Mouse (Mus musculus) Patski (cell line): ENCODE measurements around the gene Tmem39a. TPM values are rescaled to one million over a fixed set of nuclear protein-coding genes. Genes with fewer than 3 reads are reported as not detected.
A peak's percentile ranks its signal among the peaks of the same experiment; 100 is the strongest.

Source experiments
- ATAC-seq: fragments of 100-300 bp; one replicate; pipeline ENCODE4 v1.8.0; 2021
- CTCF ChIA-PET: fragments of 350-600 bp; sonication (Branson Sonifier 250); formaldehyde crosslinking; loops from one replicate; lab custom pipeline; 2022; ENCODE audit warnings: inconsistent platforms; lab: Charles Lee
- POLR2A ChIA-PET: fragments of 350-600 bp; sonication (Branson Sonifier 250); formaldehyde crosslinking; loops from one replicate; lab custom pipeline; 2022; ENCODE audit warnings: antibody characterized with exemption, inconsistent platforms; lab: Charles Lee
- DNase-seq: peaks from one replicate; pipeline ENCODE4 v3.0.0-alpha.2; 2011; ENCODE audit warnings: low read depth, low spot score
- H3K27me3 ChIP-seq: fragments of 371-371 bp; one replicate; pipeline ENCODE4 v1.5.1; 2021
- CTCF ChIP-seq: fragments of 100-300 bp; IDR thresholded peaks from one replicate; pipeline ENCODE4 v1.5.1; 2021
- in situ Hi-C: fragments of 300-500 bp; cut with MboI; formaldehyde crosslinking; loops from 3 replicates; pipeline ENCODE4 v1.11.1; 2018; ENCODE audit warnings: low pct_unique_long_range_greater_than_20kb, mixed read lengths
- polyA plus RNA-seq: library from polyadenylated mRNA; unstranded; gene quantifications from one replicate; pipeline ENCODE4 v1.2.3, GENCODE M21; 2021

Tmem39a gene
- polyA plus RNA-seq, 1 experiment from 2014 or later: 40.8 TPM

GRCm38 (mm10) chr16:38602989-38603804 lies 44.7 kb downstream of the Tmem39a start:
- no peak for TF ChIP-seq CTCF
- in situ Hi-C loops: no loop called here
- ChIA-PET CTCF (no interaction called here), POLR2A (no interaction called here)
- H3K27me3 ChIP-seq: no peaks in the 10 kb centered on the region
- ATAC-seq (no peak), DNase-seq (no peak)

- no peak for ATAC-seq
- TF ChIP-seq CTCF: no peak
- CTCF ChIA-PET: no interaction called here
- POLR2A ChIA-PET: no interaction called here
- in situ Hi-C loops: no loop called here
- H3K27me3 ChIP-seq: no peaks in the 10 kb centered on the region
- no peak for DNase-seq
Observed at GRCm38 (mm10) chr16:38606509-38606908, 48.0 kb downstream of the Tmem39a start.

GRCm38 (mm10) chr16:38608687-38609086 lies 50.2 kb downstream of the Tmem39a start:
- H3K27me3 ChIP-seq: no peaks in the 10 kb centered on the region
- CTCF ChIA-PET: no interaction called here
- TF ChIP-seq CTCF: no peak
- DNase-seq: no peak
- POLR2A ChIA-PET: no interaction called here
- ATAC-seq: no peak
- in situ Hi-C loops: no loop called here

DNA sequence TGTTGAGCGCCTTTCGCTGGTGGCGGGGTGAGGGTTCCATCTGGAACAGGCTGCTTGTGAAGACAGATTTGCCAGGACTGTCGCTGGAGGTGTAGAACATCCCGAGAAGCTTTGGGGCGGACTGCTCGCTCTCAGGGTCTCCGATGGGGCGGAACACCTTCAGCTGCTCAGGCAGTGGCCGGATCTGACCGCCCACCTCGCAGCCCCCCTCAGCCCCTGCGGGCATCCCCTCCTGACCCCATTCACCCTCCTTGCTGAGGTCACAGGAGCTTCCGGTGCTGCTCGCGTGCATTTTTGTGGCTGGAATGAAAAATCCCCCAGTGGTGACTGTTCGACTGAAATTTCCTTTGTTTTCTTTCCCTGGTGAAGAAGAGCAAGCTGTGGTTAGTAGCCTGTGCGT lies 50.6 kb downstream of the Tmem39a start:
- ChIA-PET CTCF (no interaction called here), POLR2A (no interaction called here)
- no peak for ATAC-seq
- DNase-seq: no peak
- in situ Hi-C loops: no loop called here
- no peaks in the 10 kb centered on the region for H3K27me3 ChIP-seq
- TF ChIP-seq CTCF: no peak

DNA sequence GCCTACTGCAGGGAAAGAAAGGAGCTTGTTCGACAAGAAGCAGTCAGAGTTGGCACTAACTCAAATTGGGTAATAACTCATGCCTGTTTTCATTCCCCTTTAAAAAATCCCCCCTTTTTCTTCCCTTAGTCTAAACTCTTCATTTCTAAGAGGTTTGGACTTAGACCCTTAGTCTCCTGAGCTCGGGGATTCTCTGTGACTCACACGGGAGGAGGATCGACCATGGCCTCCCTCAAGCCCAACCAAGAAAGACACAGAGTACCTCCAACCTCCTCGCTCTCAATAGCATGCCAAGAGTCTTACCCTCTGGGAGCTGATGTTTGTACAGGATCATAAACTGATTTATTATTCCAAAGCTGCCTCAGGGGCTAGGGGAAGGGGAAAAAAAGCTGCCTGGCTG lies 54.1 kb downstream of the Tmem39a start:
- in situ Hi-C loops: no loop called here
- DNase-seq (peak; percentile 13), ATAC-seq (no peak)
- CTCF ChIA-PET: no interaction called here
- H3K27me3 ChIP-seq: no peaks in the 10 kb centered on the region
- POLR2A ChIA-PET: no interaction called here
- no peak for TF ChIP-seq CTCF

DNA sequence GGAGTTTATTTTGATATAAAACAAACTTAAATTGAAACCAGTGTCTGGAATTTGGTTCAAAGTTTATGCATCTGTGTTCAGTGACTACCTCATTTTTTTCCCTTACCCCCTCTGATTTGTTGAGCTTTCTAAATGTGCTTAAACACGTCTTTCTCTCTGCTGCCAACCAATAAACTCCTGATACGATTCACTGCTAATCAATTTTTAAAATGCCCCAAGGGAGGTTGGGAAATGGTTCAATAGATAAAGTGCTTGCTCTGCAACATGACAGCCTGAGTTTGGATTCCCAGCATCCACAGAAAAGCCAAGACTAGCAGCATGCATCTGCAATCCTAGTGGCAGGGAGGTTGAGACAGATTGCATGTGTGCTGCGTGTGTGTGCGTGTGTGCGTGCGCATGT lies 55.1 kb downstream of the Tmem39a start:
- H3K27me3 ChIP-seq: no peaks in the 10 kb centered on the region
- TF ChIP-seq CTCF: no peak
- CTCF ChIA-PET: interaction anchor here (1.2 kb wide), 1 partner anchor 9 kb away, joined by 3 read pairs; no protein-coding TSS in a partner anchor
- POLR2A ChIA-PET: no interaction called here
- in situ Hi-C loops: no loop called here
- ATAC-seq (no peak), DNase-seq (no peak)

GRCm38 (mm10) chr16:38617977-38618376 lies 59.5 kb downstream of the Tmem39a start:
- POLR2A ChIA-PET: no interaction called here
- no peak for ATAC-seq

DNA sequence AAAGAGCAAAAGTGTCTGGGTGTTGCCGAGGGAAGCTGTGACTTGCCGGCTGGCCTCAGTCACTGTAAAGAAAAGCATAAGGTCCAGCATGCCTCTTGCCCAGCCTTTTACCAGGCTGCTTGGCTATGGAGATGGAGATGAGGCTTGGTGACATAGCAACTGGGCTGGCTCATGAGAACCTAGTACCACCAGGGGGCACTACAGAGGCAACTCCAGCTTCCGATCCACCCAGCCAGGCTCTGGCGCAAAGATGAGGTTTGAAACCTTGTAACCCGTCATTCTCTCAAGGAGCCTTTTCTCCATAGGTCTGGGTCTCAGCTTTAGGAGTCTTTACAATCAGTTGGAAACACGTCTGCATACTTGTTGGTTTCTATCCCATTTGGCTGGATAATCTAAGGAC lies 60.6 kb downstream of the Tmem39a start:
- in situ Hi-C loops: no loop called here
- DNase-seq: no peak
- CTCF ChIA-PET: interaction anchor here (0.8 kb wide), 1 partner anchor 61 kb away, joined by 3 read pairs; no protein-coding TSS in a partner anchor
- POLR2A ChIA-PET: no interaction called here
- no peak for ATAC-seq
- peak; percentile 65 for TF ChIP-seq CTCF
- H3K27me3 ChIP-seq: no peaks in the 10 kb centered on the region

More at GRCm38 (mm10) chr16:38617977-38618376, 59.5 kb downstream of the Tmem39a start:
- CTCF ChIA-PET: no interaction called here
- H3K27me3 ChIP-seq: no peaks in the 10 kb centered on the region
- no peak for TF ChIP-seq CTCF
- DNase-seq: no peak
- in situ Hi-C loops: no loop called here

GRCm38 (mm10) chr16:38620696-38621450 lies 62.4 kb downstream of the Tmem39a start:
- ChIA-PET CTCF (no interaction called here), POLR2A (no interaction called here)
- H3K27me3 ChIP-seq: no peaks in the 10 kb centered on the region
- no peak for ATAC-seq
- TF ChIP-seq CTCF: no peak
- no peak for DNase-seq
- in situ Hi-C loops: loop anchor here (10.0 kb wide), 3 partner anchors 104 to 434 kb away; no protein-coding TSS in a partner anchor

- TF ChIP-seq CTCF: peak; percentile 47
- POLR2A ChIA-PET: no interaction called here
- no peak for DNase-seq
- H3K27me3 ChIP-seq: no peaks in the 10 kb centered on the region
- no peak for ATAC-seq
- in situ Hi-C loops: loop anchor here (10.0 kb wide), 3 partner anchors 103 to 433 kb away; no protein-coding TSS in a partner anchor
- CTCF ChIA-PET: interaction anchor here (1.1 kb wide), 1 partner anchor 10 kb away, joined by 5 read pairs; no protein-coding TSS in a partner anchor
Observed at GRCm38 (mm10) chr16:38622283-38622682, 63.8 kb downstream of the Tmem39a start.

GRCm38 (mm10) chr16:38624303-38624702 lies 65.8 kb downstream of the Tmem39a start:
- CTCF ChIA-PET: no interaction called here
- DNase-seq (no peak), ATAC-seq (no peak)
- TF ChIP-seq CTCF: no peak
- POLR2A ChIA-PET: no interaction called here
- in situ Hi-C loops: loop anchor here (10.0 kb wide), 3 partner anchors 100 to 430 kb away; no protein-coding TSS in a partner anchor
- no peaks in the 10 kb centered on the region for H3K27me3 ChIP-seq
